Mouse (Mus musculus): Measurements from ENCODE around the gene Myb. TPM values are rescaled to one million over a fixed set of nuclear protein-coding genes. Genes with fewer than 3 reads are reported as not detected.
"Not testable (repeated sequence)": the region's sequence is repeated elsewhere in the genome, so short reads cannot be mapped to it uniquely, and the experiment has no call there.

The Myb gene
- total RNA-seq, 1 experiment from 2014 or later, result 10.8 TPM

GRCm38 (mm10) chr10:21178711-21179110 is 17.9 kb upstream of the Myb start:
- ATAC-seq (ENCODE audit: extremely low read depth, insufficient number of reproducible peaks, low FRiP score, poor library complexity, severe bottlenecking), result no peak

GRCm38 (mm10) chr10:21178281-21178680 is 17.5 kb upstream of the Myb start:
- ATAC-seq (ENCODE audit: extremely low read depth, insufficient number of reproducible peaks, low FRiP score, poor library complexity, severe bottlenecking), result no peak

- ATAC-seq (ENCODE audit: extremely low read depth, insufficient number of reproducible peaks, low FRiP score, poor library complexity, severe bottlenecking), result no peak
Observed at GRCm38 (mm10) chr10:21172650-21173200, 11.9 kb upstream of the Myb start.

DNA sequence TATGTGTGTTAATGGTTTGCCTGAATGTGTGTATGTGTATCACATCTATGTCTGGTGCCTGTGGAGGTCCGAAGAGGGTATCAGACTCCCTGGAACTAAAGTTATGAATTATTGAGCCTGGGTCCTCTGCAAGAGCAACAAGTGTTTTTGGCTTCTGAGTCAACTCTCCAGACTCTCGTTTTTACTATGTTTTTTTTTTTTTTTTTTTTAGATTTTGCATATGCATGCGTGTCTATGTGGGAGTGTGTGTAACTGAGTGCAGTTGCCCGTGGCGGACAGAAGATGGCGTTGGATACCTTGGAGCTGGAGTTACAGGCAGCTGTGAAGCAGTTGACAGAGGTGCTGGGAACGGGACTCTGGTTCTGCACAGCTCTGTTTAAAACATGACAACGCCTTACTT is 7.7 kb upstream of the Myb start:
- no peak for ATAC-seq (ENCODE audit: extremely low read depth, insufficient number of reproducible peaks, low FRiP score, poor library complexity, severe bottlenecking)

DNA sequence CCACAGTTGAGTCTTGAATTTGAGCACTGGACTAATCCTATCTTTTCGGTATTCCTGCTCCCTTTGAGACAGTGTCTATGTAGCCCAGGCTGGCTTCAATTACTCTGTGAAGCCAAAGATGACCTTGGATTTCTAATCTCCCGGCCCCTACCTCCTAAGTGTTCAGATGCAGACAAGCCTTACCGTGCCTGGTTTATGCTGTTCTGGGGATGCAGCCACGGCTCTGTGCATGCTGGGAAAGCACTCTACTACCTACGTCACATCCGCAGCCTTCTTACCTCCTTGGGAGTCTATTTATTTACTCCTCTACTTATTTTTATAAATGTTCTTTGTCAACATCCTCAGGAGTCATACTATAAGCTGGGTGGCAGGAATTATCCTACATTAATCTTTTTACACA is 7.1 kb upstream of the Myb start:
- no peak for ATAC-seq (ENCODE audit: extremely low read depth, insufficient number of reproducible peaks, low FRiP score, poor library complexity, severe bottlenecking)

- no peak for ATAC-seq (ENCODE audit: extremely low read depth, insufficient number of reproducible peaks, low FRiP score, poor library complexity, severe bottlenecking)
Observed at GRCm38 (mm10) chr10:21167165-21167564, 6.4 kb upstream of the Myb start.

DNA sequence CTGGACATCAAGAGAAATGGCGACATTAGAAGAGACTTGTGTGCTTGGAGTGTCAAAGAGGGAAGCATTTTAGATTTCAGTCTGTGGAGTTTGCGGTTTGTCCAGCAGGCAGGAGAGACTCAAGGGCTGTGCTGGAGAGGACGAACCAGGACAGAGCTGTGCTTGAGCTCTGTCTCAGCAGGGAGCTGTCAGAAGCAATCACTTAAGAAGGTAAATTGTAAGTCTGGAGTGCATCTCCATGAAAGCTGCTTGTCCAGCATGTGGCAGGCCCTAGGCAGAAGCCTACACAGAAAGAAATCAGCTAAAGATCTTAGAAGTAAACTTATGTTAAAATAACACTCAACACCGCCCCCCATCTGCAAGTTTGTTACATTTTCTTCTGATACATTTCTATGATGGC is 4.6 kb upstream of the Myb start:
- no peak for ATAC-seq (ENCODE audit: extremely low read depth, insufficient number of reproducible peaks, low FRiP score, poor library complexity, severe bottlenecking)

DNA sequence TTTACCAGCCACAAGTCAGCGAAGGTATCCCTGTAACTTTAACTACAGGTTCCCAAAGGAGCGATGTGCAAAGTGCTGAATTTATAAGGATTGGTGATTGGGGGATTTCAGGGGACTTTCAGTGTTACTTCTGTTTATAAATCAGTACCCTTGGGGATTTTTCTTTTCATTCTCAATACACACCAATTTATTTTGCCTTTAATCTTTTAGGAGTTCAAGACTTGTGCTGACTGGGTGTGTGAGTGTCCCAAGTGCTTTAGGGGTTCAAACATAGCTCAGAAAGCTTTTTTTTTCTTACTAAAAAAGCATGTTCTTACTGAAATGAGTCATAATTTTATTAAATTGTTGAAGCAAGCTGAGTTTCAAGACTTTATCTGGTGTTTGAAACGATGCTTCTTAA is 1.3 kb upstream of the Myb start:
- no peak for ATAC-seq (ENCODE audit: extremely low read depth, insufficient number of reproducible peaks, low FRiP score, poor library complexity, severe bottlenecking)

DNA sequence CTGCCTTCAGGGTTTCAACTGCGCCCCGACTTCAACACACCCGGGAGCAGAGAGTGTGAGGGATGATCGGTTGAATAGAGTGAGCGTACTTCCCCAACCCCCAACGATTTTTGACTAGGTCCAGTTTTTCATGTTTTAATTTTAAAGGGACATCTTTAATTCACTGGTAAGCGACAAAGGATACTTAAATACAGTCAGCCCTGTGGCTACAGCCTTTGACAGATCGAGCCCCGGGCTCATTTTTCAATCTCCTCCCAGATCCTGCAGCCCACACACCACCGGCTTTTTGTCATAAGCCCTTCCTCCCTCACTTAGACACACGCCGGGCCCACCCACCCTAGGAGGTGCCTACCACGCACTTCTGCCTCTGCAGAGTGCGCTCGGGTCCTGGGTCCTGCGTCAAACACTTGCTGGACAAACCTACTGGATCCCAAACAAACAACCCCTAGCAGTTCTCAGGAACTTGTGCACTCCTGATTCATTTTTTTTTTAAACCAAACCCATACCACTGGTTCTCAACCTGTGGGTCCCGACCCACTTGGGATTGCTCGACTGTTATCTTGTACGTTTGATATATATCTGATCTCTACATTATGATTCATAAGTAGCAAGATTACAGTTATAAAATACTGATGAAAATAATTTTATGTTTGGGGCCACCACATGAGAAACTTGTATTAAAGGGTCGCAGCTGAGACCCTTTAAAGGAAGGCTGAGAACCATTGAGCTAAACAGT is 743 bp upstream of the Myb start:
- ATAC-seq (ENCODE audit: extremely low read depth, insufficient number of reproducible peaks, low FRiP score, poor library complexity, severe bottlenecking), result no peak

DNA sequence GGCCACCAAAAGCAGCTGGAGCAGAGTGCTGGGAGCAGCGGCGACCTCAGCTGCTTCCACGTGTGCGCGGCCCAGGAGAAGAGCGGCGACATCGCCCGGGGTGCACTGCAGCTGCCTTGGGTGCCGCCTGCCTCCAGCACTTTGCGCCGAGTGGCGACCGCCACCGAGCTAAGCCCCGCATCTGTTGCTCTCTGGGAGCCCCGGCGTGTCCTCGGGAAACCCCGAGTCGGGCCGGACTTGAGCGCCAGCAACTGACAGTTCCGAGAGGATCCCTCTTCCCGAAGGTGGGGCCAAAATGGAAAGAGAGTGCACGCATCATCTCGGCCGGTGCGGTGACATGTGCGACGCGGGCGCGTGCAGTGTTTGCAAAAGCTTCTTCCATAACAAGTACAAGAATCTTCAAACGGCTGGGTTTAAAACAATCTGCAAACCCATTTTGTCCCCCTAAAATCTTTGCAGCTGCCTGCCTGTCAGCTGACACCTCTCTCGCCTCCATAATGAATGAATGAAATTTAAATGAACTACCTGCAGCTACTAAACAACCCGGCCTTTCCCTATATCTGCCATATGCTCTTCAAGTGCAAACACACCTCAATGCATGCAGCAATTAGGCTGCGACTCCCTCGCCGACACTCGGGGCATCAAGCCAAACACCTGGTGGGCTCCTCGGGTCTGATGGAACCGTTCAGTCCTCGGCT is 938 bp downstream of the Myb start:
- ATAC-seq (ENCODE audit: extremely low read depth, insufficient number of reproducible peaks, low FRiP score, poor library complexity, severe bottlenecking), result peak; percentile 20; the same call in 1 of the 2 replicates

DNA sequence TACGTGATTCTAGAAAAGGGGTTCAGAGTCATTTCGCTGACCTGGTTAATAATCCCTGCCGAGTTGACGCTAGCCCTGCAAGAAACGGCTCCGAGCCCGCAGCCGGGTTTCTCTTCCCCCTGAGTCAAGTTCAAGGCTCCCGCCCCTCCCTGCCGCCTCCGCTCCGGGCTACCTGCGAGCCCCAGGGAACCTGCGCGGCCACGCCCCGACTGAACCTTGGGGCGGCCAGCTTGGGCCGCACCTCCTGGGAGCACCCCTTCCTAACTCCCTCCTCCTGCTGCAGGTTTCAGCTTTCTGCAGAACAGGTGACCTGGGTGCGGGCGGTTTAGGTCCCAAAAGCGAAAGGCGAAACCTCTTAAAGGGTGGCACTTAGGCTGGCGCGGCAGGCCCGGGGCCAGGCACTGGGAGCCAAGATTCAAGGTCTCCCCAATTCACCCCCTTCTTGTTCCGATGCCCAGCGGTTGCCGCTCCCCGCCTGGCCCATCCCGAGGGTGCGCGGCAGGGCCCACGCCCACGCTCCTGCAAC is 1.8 kb downstream of the Myb start:
- peak; percentile 56 for ATAC-seq (ENCODE audit: extremely low read depth, insufficient number of reproducible peaks, low FRiP score, poor library complexity, severe bottlenecking)

DNA sequence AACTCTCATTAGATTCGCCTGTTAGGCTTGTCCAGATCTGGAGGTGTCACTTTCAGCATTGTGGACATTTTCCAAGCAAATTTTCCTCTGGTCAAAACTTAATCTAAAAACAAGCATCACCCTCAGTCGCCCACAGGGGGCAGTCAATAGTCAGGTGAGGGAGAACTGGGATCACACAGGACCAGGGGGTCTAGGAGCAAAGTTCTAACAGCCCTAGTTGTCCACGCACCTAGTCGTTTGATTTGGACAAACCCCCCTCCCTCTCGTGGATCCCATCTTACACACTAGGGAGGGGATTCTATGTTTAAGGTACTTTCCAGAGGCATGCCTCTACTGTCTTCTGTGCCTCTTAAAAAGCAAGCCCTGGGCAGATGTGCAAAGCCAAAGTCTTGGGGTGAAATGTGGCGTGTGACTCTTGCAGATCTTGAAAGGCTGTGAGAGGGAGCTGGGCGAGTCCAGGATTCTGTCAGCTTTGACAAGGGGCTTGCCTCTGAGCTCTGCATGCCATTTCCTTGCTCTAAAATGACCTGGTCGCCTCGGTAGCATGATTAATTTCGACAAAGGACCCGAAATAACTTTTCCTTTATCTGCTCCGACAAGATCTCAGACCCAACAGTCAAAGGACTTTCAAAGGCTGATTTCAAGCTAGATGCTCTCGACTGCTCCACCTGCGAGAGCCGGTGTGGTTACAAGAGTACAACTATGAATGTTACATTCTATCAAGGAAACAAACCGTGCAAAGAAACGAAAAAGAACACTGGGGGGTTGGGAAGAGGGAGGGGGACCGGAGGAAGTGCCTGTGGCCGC is 2.5 kb downstream of the Myb start:
- peak; percentile 42 for ATAC-seq (ENCODE audit: extremely low read depth, insufficient number of reproducible peaks, low FRiP score, poor library complexity, severe bottlenecking)

DNA sequence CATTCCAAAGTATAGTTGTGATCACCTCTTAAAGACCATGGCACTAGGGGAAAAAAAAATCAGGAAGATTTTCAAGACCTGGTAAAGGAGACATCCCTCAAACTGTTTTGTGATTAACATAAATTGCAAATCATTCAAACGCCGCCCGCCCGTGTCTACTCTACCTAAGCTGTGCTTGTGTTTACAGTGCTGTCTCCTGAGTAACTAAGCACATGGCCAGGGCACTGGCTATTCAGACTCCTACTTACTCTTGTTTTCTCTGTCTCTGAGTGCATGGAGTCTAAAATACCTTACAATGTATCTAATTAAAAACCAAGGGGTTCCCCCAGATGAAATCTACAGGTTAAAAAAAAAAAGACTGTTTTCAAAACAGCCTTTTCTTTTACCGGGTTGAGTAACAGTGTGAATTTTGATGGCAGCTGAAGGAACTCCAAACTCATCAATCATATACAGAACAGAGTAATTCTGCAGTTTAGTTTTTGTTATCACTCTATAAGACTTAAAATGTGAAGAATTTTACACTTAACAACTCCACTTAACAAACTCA is 3.8 kb downstream of the Myb start:
- no peak for ATAC-seq (ENCODE audit: extremely low read depth, insufficient number of reproducible peaks, low FRiP score, poor library complexity, severe bottlenecking)

DNA sequence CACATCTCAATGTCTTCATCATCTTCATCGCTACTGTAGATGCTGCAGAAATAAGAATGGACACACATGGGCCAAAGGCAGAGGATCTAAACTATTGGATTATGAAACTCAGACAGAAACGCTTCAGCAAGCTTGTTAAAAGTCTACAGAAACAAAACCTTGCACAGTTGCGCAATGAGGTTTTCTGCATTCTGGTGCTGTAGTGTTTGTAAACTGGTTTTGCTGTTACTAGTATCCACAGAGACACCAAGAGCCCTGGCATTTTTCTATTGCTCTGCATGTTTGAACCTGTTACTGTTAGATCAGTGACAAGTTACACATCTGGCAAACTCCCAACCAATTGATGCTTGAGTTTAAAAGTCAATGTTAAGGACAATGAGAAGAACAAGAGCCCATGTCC is 4.4 kb downstream of the Myb start:
- no peak for ATAC-seq (ENCODE audit: extremely low read depth, insufficient number of reproducible peaks, low FRiP score, poor library complexity, severe bottlenecking)

GRCm38 (mm10) chr10:21154927-21155326 is 5.9 kb downstream of the Myb start:
- no peak for ATAC-seq (ENCODE audit: extremely low read depth, insufficient number of reproducible peaks, low FRiP score, poor library complexity, severe bottlenecking)

DNA sequence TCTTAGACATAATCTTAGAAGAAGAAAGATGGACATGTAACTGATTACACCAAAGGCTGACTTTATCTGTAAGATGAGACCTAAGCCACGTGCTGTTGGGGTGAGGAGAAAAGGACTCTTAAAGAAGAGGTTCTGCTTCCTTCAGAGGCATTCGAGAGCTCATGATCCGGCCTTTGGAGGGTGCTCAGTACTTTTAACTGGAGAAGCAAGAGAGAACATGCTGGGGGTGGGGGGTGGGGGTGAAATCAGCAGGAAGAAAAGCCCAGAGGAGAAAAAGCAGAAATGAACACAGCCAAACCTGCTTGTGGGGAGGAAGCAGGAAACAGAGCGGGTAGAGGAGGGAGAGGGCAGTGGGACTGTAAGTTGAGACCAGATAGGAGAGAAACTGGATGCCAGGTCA is 7.4 kb downstream of the Myb start:
- ATAC-seq (ENCODE audit: extremely low read depth, insufficient number of reproducible peaks, low FRiP score, poor library complexity, severe bottlenecking), result peak; percentile 19; the same call in 1 of the 2 replicates

- ATAC-seq (ENCODE audit: extremely low read depth, insufficient number of reproducible peaks, low FRiP score, poor library complexity, severe bottlenecking), result no peak
Observed at GRCm38 (mm10) chr10:21152812-21153211, 8.0 kb downstream of the Myb start.

GRCm38 (mm10) chr10:21151320-21151719 is 9.5 kb downstream of the Myb start:
- ATAC-seq (ENCODE audit: extremely low read depth, insufficient number of reproducible peaks, low FRiP score, poor library complexity, severe bottlenecking), result no peak

- ATAC-seq (ENCODE audit: extremely low read depth, insufficient number of reproducible peaks, low FRiP score, poor library complexity, severe bottlenecking), result not testable (repeated sequence)
Observed at GRCm38 (mm10) chr10:21149945-21150344, 10.8 kb downstream of the Myb start.
